Mouse (Mus musculus): ENCODE results near the gene Npas2.

DNA sequence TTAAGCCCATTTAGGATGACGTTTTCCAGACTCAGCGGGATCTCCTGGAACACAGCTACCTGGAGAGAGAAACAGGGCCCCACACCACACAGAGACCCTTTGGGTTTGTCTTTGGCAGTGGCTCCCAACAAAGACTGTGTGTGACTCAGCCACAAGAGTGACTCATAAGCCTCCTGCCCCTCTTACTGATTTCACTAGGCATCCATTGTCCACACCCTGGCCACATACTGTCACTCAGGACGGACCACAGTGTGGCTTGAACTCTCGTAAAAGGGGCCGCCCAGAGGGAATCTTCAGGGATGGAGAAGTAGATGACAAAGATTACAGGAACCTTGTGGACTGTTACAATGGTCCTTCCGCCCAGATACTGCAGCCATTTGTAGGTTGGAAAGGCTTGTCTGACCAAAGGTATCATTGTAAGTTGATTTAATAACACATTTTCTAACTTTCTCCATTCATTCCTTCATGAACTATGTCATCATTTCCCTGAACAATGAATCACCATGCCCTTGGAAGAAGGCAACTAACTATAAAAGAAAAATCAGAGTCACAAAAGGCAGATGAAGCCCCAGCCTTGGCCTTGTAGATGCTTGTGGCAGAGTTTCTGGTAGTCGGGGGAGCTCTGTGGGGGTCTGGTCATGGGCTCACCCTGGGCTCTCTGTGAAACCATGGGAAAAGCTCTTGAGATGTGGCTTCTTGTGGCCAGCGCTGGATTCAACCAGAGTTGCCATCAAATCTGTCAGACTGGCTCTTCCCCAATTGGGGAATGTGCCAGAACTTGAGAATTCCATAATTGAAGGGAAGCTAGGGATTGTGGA lies 63.2 kb downstream of the Npas2 start:
- TF ChIP-seq CTCF (IDR thresholded peaks at IDR 0.05; ENCODE audit: low read depth, low read length): no peak
- no peak for TF ChIP-seq POLR2A (IDR thresholded peaks at IDR 0.05; ENCODE audit: insufficient read depth, low read length)

Data from ES-Bruce4 (cell line).